ENCODE assay signal across 18 mouse cellular contexts in the genomic region with DNA sequence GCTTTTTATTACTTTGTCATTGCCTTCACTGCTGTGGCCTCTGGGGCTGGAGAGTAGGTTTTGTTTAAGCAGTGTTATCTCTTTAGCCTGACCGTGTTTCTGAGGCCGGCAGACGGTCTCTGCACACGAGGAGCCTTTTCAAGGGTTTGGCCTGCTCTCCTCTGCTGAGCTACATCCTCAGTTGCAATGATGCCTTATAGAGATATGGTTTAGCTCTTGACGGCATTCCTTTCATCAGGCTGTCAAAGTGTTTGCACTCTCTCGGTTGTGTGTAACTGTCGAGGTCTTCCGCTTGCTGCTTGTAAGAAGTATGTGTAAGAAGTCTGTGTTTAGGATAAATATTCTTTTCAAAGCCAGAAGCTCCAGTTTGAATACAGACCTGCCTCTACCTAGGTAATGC.
"Had no signal": no experiment of that assay in that cellular context is flagged by ENCODE, and none has a peak within 500 bp of the region (broad histone marks: within the 10 kb centered on the region; RNA-seq: fewer than 3 reads in every experiment).

No protein-coding gene starts in this region.

- ATAC-seq: liver, postnatal 0 days had no signal

- DNase-seq: kidney, adult 11 months; kidney, adult 8-10 months; kidney, postnatal 10 days; kidney, postnatal 36 days; left cerebral cortex, postnatal 4 days; liver, postnatal 0 days; thymus, adult 2 months; thymus, postnatal 14 days; thymus, postnatal 4 days had no signal

- H3K27ac ChIP-seq: kidney, embryonic 15.5 days; limb, embryonic 12.5 days; limb, embryonic 15.5 days; liver, embryonic 14.5 days; stomach, postnatal 0 days had no signal

- H3K9ac ChIP-seq: kidney, embryonic 15.5 days; limb, embryonic 12.5 days; limb, embryonic 15.5 days; liver, embryonic 14.5 days; liver, postnatal 0 days; lung, embryonic 15.5 days had no signal

- H3K4me3 ChIP-seq: kidney, embryonic 15.5 days; limb, embryonic 12.5 days; limb, embryonic 15.5 days; lung, embryonic 15.5 days; megakaryocyte, embryonic 14.5 days had no signal

- H3K4me1 ChIP-seq: kidney, embryonic 15.5 days; limb, embryonic 12.5 days; limb, embryonic 15.5 days; megakaryocyte, embryonic 14.5 days had no signal

- H3K36me3 ChIP-seq: kidney, embryonic 15.5 days; limb, embryonic 12.5 days; limb, embryonic 15.5 days; lung, embryonic 15.5 days had no signal

- H3K9me3 ChIP-seq: limb, embryonic 15.5 days; lung, embryonic 15.5 days had no signal

- H3K4me2 ChIP-seq: kidney, embryonic 15.5 days; limb, embryonic 12.5 days; limb, embryonic 15.5 days; liver, embryonic 11.5 days; lung, embryonic 15.5 days; midbrain, embryonic 11.5 days had no signal

- H3K27me3 ChIP-seq: kidney, embryonic 15.5 days; limb, embryonic 12.5 days; limb, embryonic 15.5 days; lung, embryonic 15.5 days; megakaryocyte, embryonic 14.5 days had no signal
